Mouse (Mus musculus): ENCODE data around the gene Lsm7. TPM values are rescaled to one million over a fixed set of nuclear protein-coding genes. Genes with fewer than 3 reads are reported as not detected.
A peak's percentile ranks its signal among the peaks of the same experiment; 100 is the strongest.

Lsm7 gene
- polyA plus RNA-seq, 1 experiment from 2014 or later, result 218 TPM

DNA sequence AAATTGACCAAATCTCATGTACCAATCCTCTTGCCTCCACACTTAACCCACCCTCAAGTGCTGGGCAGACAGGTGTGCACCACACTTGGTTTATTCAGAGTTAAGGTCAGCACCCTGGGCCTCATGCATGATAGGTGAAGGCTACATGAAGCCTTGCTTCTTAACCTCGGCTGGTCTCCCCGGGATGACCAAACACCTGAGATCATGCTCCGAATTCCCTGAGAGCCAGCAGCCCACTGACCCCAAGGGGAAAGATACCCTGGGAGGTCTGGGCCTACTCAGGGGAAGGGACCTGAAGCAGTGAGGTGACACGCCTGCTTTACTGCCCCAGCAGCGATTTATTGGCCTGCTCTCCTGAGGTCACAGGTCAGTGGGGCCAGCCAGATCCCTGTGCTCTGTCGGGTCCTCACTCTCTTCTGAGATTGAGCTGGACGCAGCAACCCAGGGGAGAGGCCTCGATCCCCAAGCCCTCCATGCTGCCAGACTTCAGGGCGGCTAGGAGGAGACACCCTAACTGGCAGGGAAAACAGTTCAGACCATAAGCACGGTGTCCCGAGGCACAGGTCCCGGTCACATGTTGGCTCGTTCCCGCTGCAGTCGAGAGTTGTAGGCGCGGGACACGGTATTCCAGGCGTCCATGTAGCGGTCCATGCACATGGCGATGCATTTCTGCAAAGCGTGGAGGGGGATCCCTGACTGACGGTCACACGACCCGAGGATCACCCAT lies 44.7 kb upstream of the Lsm7 start:
- peaks cover 21% of the 10 kb centered on the region for H3K36me3 ChIP-seq (ENCODE audit: control insufficient read depth, insufficient read depth, low read length)
- H3K27me3 ChIP-seq (ENCODE audit: control insufficient read depth, insufficient read depth, low read length), result peaks cover 4% of the 10 kb centered on the region; the same call in 1 of the 2 replicates
- peaks cover 15% of the 10 kb centered on the region for H3K4me1 ChIP-seq (ENCODE audit: control insufficient read depth, insufficient read depth, low read length)
- ATAC-seq (replicated peaks; ENCODE audit: insufficient number of reproducible peaks, low FRiP score, low TSS enrichment), result no peak
- peak overlapping the region; percentile 98 for H3K4me2 ChIP-seq
- 17% methylated on average over 25 of the region's 25 CpGs for WGBS (ENCODE audit: insufficient replicate concordance)
- H3K4me3 ChIP-seq (ENCODE audit: low read depth, low read length), result peak overlapping the region; percentile 86
- H3K9ac ChIP-seq (ENCODE audit: low read depth, low read length), result peak overlapping the region; percentile 85
- H3K9me3 ChIP-seq (replicated peaks; ENCODE audit: control insufficient read depth, low read length), result no peaks in the 10 kb centered on the region
- peak overlapping the region; percentile 69; the same call in 1 of the 2 replicates for H3K27ac ChIP-seq (ENCODE audit: low read depth, low read length)

GRCm38 (mm10) chr10:80899074-80899473 lies 44.1 kb upstream of the Lsm7 start:
- H3K36me3 ChIP-seq (ENCODE audit: control insufficient read depth, insufficient read depth, low read length), result peaks cover 15% of the 10 kb centered on the region
- peaks cover 4% of the 10 kb centered on the region; the same call in 1 of the 2 replicates for H3K27me3 ChIP-seq (ENCODE audit: control insufficient read depth, insufficient read depth, low read length)
- peaks cover 15% of the 10 kb centered on the region for H3K4me1 ChIP-seq (ENCODE audit: control insufficient read depth, insufficient read depth, low read length)
- H3K27ac ChIP-seq (ENCODE audit: low read depth, low read length), result no peak overlapping the region
- H3K4me2 ChIP-seq, result peak overlapping the region; percentile 98; the same call in 1 of the 2 replicates
- peak overlapping the region; percentile 86; the same call in 1 of the 2 replicates for H3K4me3 ChIP-seq (ENCODE audit: low read depth, low read length)
- WGBS (ENCODE audit: insufficient replicate concordance), result 90% methylated on average over 8 of the region's 8 CpGs
- no peaks in the 10 kb centered on the region for H3K9me3 ChIP-seq (replicated peaks; ENCODE audit: control insufficient read depth, low read length)
- no peak overlapping the region for H3K9ac ChIP-seq (ENCODE audit: low read depth, low read length)
- no peak for ATAC-seq (replicated peaks; ENCODE audit: insufficient number of reproducible peaks, low FRiP score, low TSS enrichment)

GRCm38 (mm10) chr10:80897861-80898510 lies 43.0 kb upstream of the Lsm7 start:
- H3K27ac ChIP-seq (ENCODE audit: low read depth, low read length), result no peak overlapping the region
- H3K4me3 ChIP-seq (ENCODE audit: low read depth, low read length), result no peak overlapping the region
- WGBS (ENCODE audit: insufficient replicate concordance), result 27% methylated on average over 41 of the region's 41 CpGs
- peak overlapping the region; percentile 56 for H3K4me2 ChIP-seq
- H3K9me3 ChIP-seq (replicated peaks; ENCODE audit: control insufficient read depth, low read length), result no peaks in the 10 kb centered on the region
- H3K4me1 ChIP-seq (ENCODE audit: control insufficient read depth, insufficient read depth, low read length), result peaks cover 15% of the 10 kb centered on the region
- peak overlapping the region; percentile 56 for H3K9ac ChIP-seq (ENCODE audit: low read depth, low read length)
- ATAC-seq (replicated peaks; ENCODE audit: insufficient number of reproducible peaks, low FRiP score, low TSS enrichment), result no peak
- H3K36me3 ChIP-seq (ENCODE audit: control insufficient read depth, insufficient read depth, low read length), result peaks cover 6% of the 10 kb centered on the region; the same call in 1 of the 2 replicates
- peaks cover 4% of the 10 kb centered on the region; the same call in 1 of the 2 replicates for H3K27me3 ChIP-seq (ENCODE audit: control insufficient read depth, insufficient read depth, low read length)

- H3K4me3 ChIP-seq (ENCODE audit: low read depth, low read length), result no peak overlapping the region
- no peaks in the 10 kb centered on the region for H3K9me3 ChIP-seq (replicated peaks; ENCODE audit: control insufficient read depth, low read length)
- no peak overlapping the region for H3K9ac ChIP-seq (ENCODE audit: low read depth, low read length)
- H3K27me3 ChIP-seq (ENCODE audit: control insufficient read depth, insufficient read depth, low read length), result peaks cover 4% of the 10 kb centered on the region; the same call in 1 of the 2 replicates
- no peaks in the 10 kb centered on the region for H3K36me3 ChIP-seq (ENCODE audit: control insufficient read depth, insufficient read depth, low read length)
- 64% methylated on average over 24 of the region's 24 CpGs for WGBS (ENCODE audit: insufficient replicate concordance)
- no peak overlapping the region for H3K27ac ChIP-seq (ENCODE audit: low read depth, low read length)
- peak overlapping the region; percentile 56; the same call in 1 of the 2 replicates for H3K4me2 ChIP-seq
- ATAC-seq (replicated peaks; ENCODE audit: insufficient number of reproducible peaks, low FRiP score, low TSS enrichment), result no peak
- peaks cover 15% of the 10 kb centered on the region for H3K4me1 ChIP-seq (ENCODE audit: control insufficient read depth, insufficient read depth, low read length)
Observed at GRCm38 (mm10) chr10:80896581-80897485, 41.8 kb upstream of the Lsm7 start.

DNA sequence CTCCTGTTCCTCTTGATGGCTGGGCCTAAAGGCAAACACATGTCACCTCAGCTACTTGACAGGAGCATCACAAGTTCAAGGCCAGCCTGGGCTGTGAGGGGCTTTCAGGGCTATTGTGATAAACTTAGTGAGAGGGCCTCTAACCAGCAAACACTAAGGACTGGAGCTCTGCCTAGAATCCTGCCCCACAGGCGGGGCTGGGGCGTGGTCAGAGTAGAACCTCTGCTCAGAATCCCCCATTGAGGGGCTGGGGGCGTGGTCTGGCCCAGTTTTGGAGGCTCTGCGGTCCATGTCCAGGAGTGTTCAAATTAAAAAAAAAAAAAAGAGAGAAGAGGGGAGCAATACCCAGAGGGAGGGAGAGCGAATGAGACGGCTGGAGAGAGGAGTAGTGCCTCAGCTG lies 40.7 kb upstream of the Lsm7 start:
- no peaks in the 10 kb centered on the region for H3K36me3 ChIP-seq (ENCODE audit: control insufficient read depth, insufficient read depth, low read length)
- no peak overlapping the region for H3K9ac ChIP-seq (ENCODE audit: low read depth, low read length)
- H3K4me1 ChIP-seq (ENCODE audit: control insufficient read depth, insufficient read depth, low read length), result peaks cover 15% of the 10 kb centered on the region
- WGBS (ENCODE audit: insufficient replicate concordance), result 87% methylated on average over 6 of the region's 6 CpGs
- H3K4me2 ChIP-seq, result no peak overlapping the region
- H3K27ac ChIP-seq (ENCODE audit: low read depth, low read length), result no peak overlapping the region
- H3K27me3 ChIP-seq (ENCODE audit: control insufficient read depth, insufficient read depth, low read length), result peaks cover 5% of the 10 kb centered on the region; the same call in 1 of the 2 replicates
- H3K4me3 ChIP-seq (ENCODE audit: low read depth, low read length), result no peak overlapping the region
- no peaks in the 10 kb centered on the region for H3K9me3 ChIP-seq (replicated peaks; ENCODE audit: control insufficient read depth, low read length)
- ATAC-seq (replicated peaks; ENCODE audit: insufficient number of reproducible peaks, low FRiP score, low TSS enrichment), result no peak

GRCm38 (mm10) chr10:80895100-80895499 lies 40.1 kb upstream of the Lsm7 start:
- ATAC-seq (replicated peaks; ENCODE audit: insufficient number of reproducible peaks, low FRiP score, low TSS enrichment), result no peak
- no peak overlapping the region for H3K9ac ChIP-seq (ENCODE audit: low read depth, low read length)
- 85% methylated on average over 7 of the region's 7 CpGs for WGBS (ENCODE audit: insufficient replicate concordance)

DNA sequence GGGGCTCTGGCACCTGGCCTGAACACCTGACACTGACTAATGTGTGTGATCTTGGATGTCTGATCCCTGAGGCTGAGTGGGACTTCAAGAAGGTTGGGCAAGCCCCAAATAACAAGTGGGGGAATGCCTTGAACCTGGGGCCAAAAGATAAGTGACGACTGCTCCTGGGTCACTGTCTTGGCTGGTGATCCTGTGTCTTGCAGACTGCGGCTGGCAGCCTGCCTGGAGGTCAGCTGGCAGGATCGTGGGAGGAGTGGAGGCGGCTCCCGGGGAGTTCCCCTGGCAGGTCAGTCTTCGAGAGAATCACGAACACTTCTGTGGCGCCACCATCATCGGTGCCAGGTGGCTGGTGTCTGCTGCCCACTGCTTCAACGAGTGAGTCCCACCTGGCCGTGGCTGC lies 32.2 kb upstream of the Lsm7 start:
- H3K4me3 ChIP-seq (ENCODE audit: low read depth, low read length), result no peak overlapping the region
- H3K4me2 ChIP-seq, result no peak overlapping the region
- 58% methylated on average over 11 of the region's 11 CpGs for WGBS (ENCODE audit: insufficient replicate concordance)
- no peaks in the 10 kb centered on the region for H3K36me3 ChIP-seq (ENCODE audit: control insufficient read depth, insufficient read depth, low read length)
- peaks cover 33% of the 10 kb centered on the region for H3K27me3 ChIP-seq (ENCODE audit: control insufficient read depth, insufficient read depth, low read length)
- no peak for ATAC-seq (replicated peaks; ENCODE audit: insufficient number of reproducible peaks, low FRiP score, low TSS enrichment)
- no peak overlapping the region for H3K9ac ChIP-seq (ENCODE audit: low read depth, low read length)
- no peak overlapping the region for H3K27ac ChIP-seq (ENCODE audit: low read depth, low read length)
- H3K9me3 ChIP-seq (replicated peaks; ENCODE audit: control insufficient read depth, low read length), result no peaks in the 10 kb centered on the region
- no peaks in the 10 kb centered on the region for H3K4me1 ChIP-seq (ENCODE audit: control insufficient read depth, insufficient read depth, low read length)

More at GRCm38 (mm10) chr10:80895100-80895499, 40.1 kb upstream of the Lsm7 start:
- Histone ChIP-seq H3K27me3 (ENCODE audit: control insufficient read depth, insufficient read depth, low read length) (peaks cover 9% of the 10 kb centered on the region), H3K36me3 (ENCODE audit: control insufficient read depth, insufficient read depth, low read length) (no peaks in the 10 kb centered on the region), H3K9me3 (replicated peaks; ENCODE audit: control insufficient read depth, low read length) (no peaks in the 10 kb centered on the region), H3K4me3 (ENCODE audit: low read depth, low read length) (no peak overlapping the region), H3K4me2 (no peak overlapping the region), H3K4me1 (ENCODE audit: control insufficient read depth, insufficient read depth, low read length) (peaks cover 15% of the 10 kb centered on the region), H3K27ac (ENCODE audit: low read depth, low read length) (no peak overlapping the region)

GRCm38 (mm10) chr10:80881301-80881700 lies 26.3 kb upstream of the Lsm7 start:
- Histone ChIP-seq H3K4me1 (ENCODE audit: control insufficient read depth, insufficient read depth, low read length) (peaks cover 5% of the 10 kb centered on the region), H3K4me2 (no peak overlapping the region), H3K9me3 (replicated peaks; ENCODE audit: control insufficient read depth, low read length) (no peaks in the 10 kb centered on the region), H3K27ac (ENCODE audit: low read depth, low read length) (no peak overlapping the region), H3K27me3 (ENCODE audit: control insufficient read depth, insufficient read depth, low read length) (peaks cover 3% of the 10 kb centered on the region; the same call in 1 of the 2 replicates), H3K36me3 (ENCODE audit: control insufficient read depth, insufficient read depth, low read length) (no peaks in the 10 kb centered on the region), H3K9ac (ENCODE audit: low read depth, low read length) (no peak overlapping the region), H3K4me3 (ENCODE audit: low read depth, low read length) (no peak overlapping the region)
- WGBS (ENCODE audit: insufficient replicate concordance), result 23% methylated on average over 10 of the region's 10 CpGs
- no peak for ATAC-seq (replicated peaks; ENCODE audit: insufficient number of reproducible peaks, low FRiP score, low TSS enrichment)

Measured in heart, embryonic 11.5 days (tissue).